Mouse (Mus musculus) lung, adult 18-20 months (tissue): Measurements from ENCODE around the gene Gm21866.
"Not testable (repeated sequence)": the region's sequence is repeated elsewhere in the genome, so short reads cannot be mapped to it uniquely, and the experiment has no call there.

Experiments used
- DNase-seq, 2 experiments: peaks; one replicate each; pipeline ENCODE4 v3.0.0; 2022; ENCODE audit warnings: mixed read lengths in 2 of 2

Gene Gm21866

GRCm38 (mm10) chrY:13465479-13465878 lies at the start of gene Gm21866:
TSS of gene Gm21866 (minus strand) at chrY:13465579.
- DNase-seq = not testable (repeated sequence)

- DNase-seq = not testable (repeated sequence)
These were observed 28.3 kb upstream of the Gm21866 start, which contains the start of gene Gm20773 for GRCm38 (mm10) chrY:13493726-13494125. TSS of gene Gm20773 (plus strand) at chrY:13494026.
